In the genomic region with DNA sequence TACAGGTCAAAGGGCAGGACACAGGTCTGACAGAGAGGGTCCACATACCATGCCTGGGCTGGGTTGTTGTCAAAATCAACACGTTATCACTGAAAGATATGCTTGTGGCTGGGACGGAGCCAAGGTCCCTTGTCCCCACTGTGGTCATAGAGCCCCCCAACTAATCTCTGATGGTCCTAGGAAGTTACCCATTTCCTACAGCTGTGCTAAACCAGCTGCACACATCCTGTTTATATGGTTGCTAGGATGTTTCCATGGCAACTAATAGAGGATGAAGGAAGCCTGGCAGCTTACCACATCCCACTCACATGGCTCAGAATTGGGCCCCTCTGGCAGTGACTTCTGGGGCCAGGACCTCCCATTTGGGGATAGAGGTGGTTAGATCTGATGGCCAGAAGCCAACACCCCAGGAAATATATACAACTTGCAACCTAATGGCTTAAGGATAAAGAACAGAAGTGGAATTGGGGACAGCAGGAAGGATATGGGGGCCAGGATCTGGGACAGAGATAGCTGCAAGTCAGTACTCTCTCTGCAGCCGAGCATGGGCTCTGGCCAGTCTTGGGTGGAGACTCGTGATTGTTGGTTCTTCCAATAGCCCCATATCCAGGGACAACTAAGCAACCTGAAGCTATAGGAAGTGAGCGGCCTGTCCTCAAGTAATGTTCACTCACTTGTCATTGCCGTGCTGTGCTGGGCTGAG, we compare ENCODE assay signal across 7 mouse cellular contexts. TPM values are rescaled to one million over a fixed set of nuclear protein-coding genes. Genes with fewer than 3 reads are reported as not detected.
DNase-seq lines count a peak whose midpoint lies in the region; ATAC-seq and TF ChIP-seq lines count a peak whose summit lies in the region.

No protein-coding gene starts in this region.

- H3K9me3 ChIP-seq in hindbrain, embryonic 15.5 days = no peaks in the 10 kb centered on the region
- H3K9me3 ChIP-seq in lung, postnatal 0 days (ENCODE audit: low read length) = no peaks in the 10 kb centered on the region

- ATAC-seq in hindbrain, embryonic 15.5 days (ENCODE audit: low FRiP score, low read depth) = peak; percentile 50; the same call in 1 of the 2 replicates
- ATAC-seq in lung, postnatal 0 days = peak; percentile 89
- ATAC-seq in activated CD4-positive, CD25-positive, alpha-beta regulatory T cell, adult 4 months = no peak

- TF ChIP-seq EP300 in lung, postnatal 0 days (IDR thresholded peaks at IDR 0.05) = peak; percentile 68

- no peaks in the 10 kb centered on the region for H3K36me3 ChIP-seq in hindbrain, embryonic 15.5 days
- H3K36me3 ChIP-seq in lung, postnatal 0 days (ENCODE audit: insufficient read depth, low read length) = no peaks in the 10 kb centered on the region
- H3K36me3 ChIP-seq in thymus, adult 2 months (ENCODE audit: control insufficient read depth, insufficient read depth, low read length) = no peaks in the 10 kb centered on the region

- H3K9ac ChIP-seq in hindbrain, embryonic 15.5 days = no peak overlapping the region
- no peak overlapping the region for H3K9ac ChIP-seq in lung, postnatal 0 days (replicated peaks; ENCODE audit: low read depth)

- H3K27me3 ChIP-seq in hindbrain, embryonic 15.5 days = no peaks in the 10 kb centered on the region
- no peaks in the 10 kb centered on the region for H3K27me3 ChIP-seq in lung, postnatal 0 days (replicated peaks; ENCODE audit: insufficient read depth, low read length)
- H3K27me3 ChIP-seq in thymus, adult 2 months (ENCODE audit: control insufficient read depth, insufficient read depth, low read length) = no peaks in the 10 kb centered on the region

- no peak for TF ChIP-seq POLR2A in thymus, adult 2 months (IDR thresholded peaks at IDR 0.05; ENCODE audit: control insufficient read depth, extremely low read depth, insufficient read depth, low read length, poor library complexity)

- no peak overlapping the region for H3K4me3 ChIP-seq in hindbrain, embryonic 15.5 days
- H3K4me3 ChIP-seq in lung, postnatal 0 days (ENCODE audit: low read depth, low read length) = no peak overlapping the region
- no peak overlapping the region for H3K4me3 ChIP-seq in thymus, adult 2 months (ENCODE audit: control insufficient read depth, insufficient read depth, low read length)

- no peak overlapping the region for H3K4me2 ChIP-seq in hindbrain, embryonic 15.5 days
- no peak overlapping the region for H3K4me2 ChIP-seq in lung, postnatal 0 days (replicated peaks; ENCODE audit: low read depth, low read length)

- TF ChIP-seq CTCF in lung, postnatal 0 days (IDR thresholded peaks at IDR 0.05) = no peak
- no peak for TF ChIP-seq CTCF in thymus, adult 2 months (IDR thresholded peaks at IDR 0.05; ENCODE audit: borderline replicate concordance, control insufficient read depth, extremely low read depth, insufficient read depth, low read length, poor library complexity)

- 62% methylated on average over 6 of the region's 6 CpGs for WGBS in hindbrain, embryonic 15.5 days
- WGBS in lung, postnatal 0 days = 42% methylated on average over 6 of the region's 6 CpGs
- WGBS in thymus, adult 2 months = 43% methylated on average over 6 of the region's 6 CpGs

- DNase-seq in R1 (ENCODE audit: low read depth, low spot score) = peak; percentile 52
- peak; percentile 67 for DNase-seq in embryo, embryonic 10.5 days (ENCODE audit: low spot score)
- DNase-seq in lung, postnatal 0 days (ENCODE audit: low spot score) = peak; percentile 76
- DNase-seq in thymus, adult 2 months = no peak
- DNase-seq in layer of hippocampus, adult 8-10 months (ENCODE audit: low spot score in 2 of 2) = no peak

- peaks cover 48% of the 10 kb centered on the region for H3K4me1 ChIP-seq in hindbrain, embryonic 15.5 days (replicated peaks)
- H3K4me1 ChIP-seq in lung, postnatal 0 days (ENCODE audit: insufficient read depth, low read depth, low read length) = no peaks in the 10 kb centered on the region
- peaks cover 18% of the 10 kb centered on the region for H3K4me1 ChIP-seq in thymus, adult 2 months (replicated peaks; ENCODE audit: control insufficient read depth, insufficient read depth, low read length)

- H3K27ac ChIP-seq in hindbrain, embryonic 15.5 days (replicated peaks) = no peak overlapping the region
- H3K27ac ChIP-seq in lung, postnatal 0 days (ENCODE audit: low read length) = no peak overlapping the region
- no peak overlapping the region for H3K27ac ChIP-seq in thymus, adult 2 months (ENCODE audit: control insufficient read depth, insufficient read depth, low read length)

RNA-seq across cellular contexts. Expression of gene Prr5, which starts 43.6 kb away (rescaled TPM):
- 27.1 and 31.3 TPM in 2 replicates for polyA plus RNA-seq in hindbrain, embryonic 15.5 days (2015; fragmentation: Nextera tagmentation; extraction: Ambion mirVana)
- 8.8 and 9.2 TPM in 2 replicates for polyA plus RNA-seq in lung, postnatal 0 days (2015; fragmentation: Nextera tagmentation; extraction: Ambion mirVana)
- not detected for polyA plus RNA-seq in activated CD4-positive, CD25-positive, alpha-beta regulatory T cell, adult 4 months (2017; shearing (Covaris generic))
- 9.0 and 10.3 TPM in 2 replicates for polyA plus RNA-seq in thymus, adult 2 months (2012; rRNA removed)
- 10 to 100 TPM; 11.0 to 14.2 (median 13.6) TPM for total RNA-seq in layer of hippocampus, adult 8-10 months (2022)

Comparison
In these comparisons a context has a peak if more than half of its experiments do, and no peak if none do; other contexts are left out.
1. DNase-seq: peak in R1 (single experiment), embryo, embryonic 10.5 days (single experiment) and lung, postnatal 0 days (single experiment); none in thymus, adult 2 months (single experiment) and layer of hippocampus, adult 8-10 months (0 of 2).